Mouse (Mus musculus): ENCODE results near the gene Gstt4. TPM values are rescaled to one million over a fixed set of nuclear protein-coding genes. Genes with fewer than 3 reads are reported as not detected.

Gstt4 gene
- total and polyA plus RNA-seq, 3 experiments: not detected

DNA sequence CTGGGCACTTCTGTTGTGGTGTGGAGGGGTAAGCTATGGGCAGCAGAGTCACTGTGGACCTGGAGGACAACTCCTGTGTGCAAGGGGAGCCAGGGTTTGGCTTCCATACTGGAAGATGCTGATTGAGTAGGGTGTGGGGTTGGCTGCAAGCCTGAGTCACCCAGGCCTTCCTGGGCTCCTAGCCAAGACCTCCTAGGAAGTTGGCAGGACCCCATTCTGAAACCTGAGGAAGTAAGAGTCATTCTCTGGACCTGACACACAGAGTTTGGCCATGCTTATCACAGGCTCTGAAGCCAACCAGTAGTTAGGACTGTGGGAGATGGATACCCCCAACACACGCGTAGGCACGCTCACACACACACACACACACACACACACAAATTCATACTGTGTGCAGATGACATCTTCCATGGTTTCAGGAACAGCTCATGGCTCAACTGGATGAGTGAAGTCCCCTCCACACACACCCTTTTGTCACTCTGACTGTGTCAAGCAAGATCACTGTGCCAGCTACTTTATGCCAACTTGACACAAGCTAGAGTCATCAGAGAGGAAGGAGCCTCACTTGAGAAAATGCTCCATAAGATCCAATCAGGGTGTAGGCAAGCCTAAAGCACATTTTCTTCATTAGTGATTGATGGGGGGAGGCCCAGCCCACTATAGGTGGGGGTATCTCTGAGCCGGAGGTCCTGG lies 5.5 kb upstream of the Gstt4 start:
- Histone ChIP-seq H3K36me3 (ENCODE audit: control insufficient read depth in 1 of 2, insufficient read depth in 2 of 2, low read length in 2 of 2) (peaks cover 0 to 38% of the 10 kb centered on the region in 2 experiments; a peak in 2 of 4 replicates), H3K27me3 (ENCODE audit: control insufficient read depth in 1 of 2, insufficient read depth in 2 of 2, low read length in 2 of 2) (no peaks in the 10 kb centered on the region), H3K4me3 (ENCODE audit: control insufficient read depth in 1 of 2, insufficient read depth in 1 of 2, low read depth in 2 of 2, low read length in 2 of 2) (peak overlapping the region in 1 of 2 experiments; percentile 38; a peak in 1 of 4 replicates), H3K4me1 (ENCODE audit: control insufficient read depth in 1 of 2, insufficient read depth in 2 of 2, low read length in 2 of 2) (peaks cover 3 to 43% of the 10 kb centered on the region in 2 experiments), H3K9me3 (replicated peaks; ENCODE audit: insufficient read depth, low read length) (no peaks in the 10 kb centered on the region), H3K9ac (ENCODE audit: control insufficient read depth, low read depth, low read length, poor library complexity, severe bottlenecking) (peak overlapping the region; percentile 43), H3K27ac (ENCODE audit: control insufficient read depth, low read depth, low read length) (peak overlapping the region; percentile 59), H3K79me2 (ENCODE audit: control insufficient read depth, insufficient read depth, low read length, poor library complexity) (no peaks in the 10 kb centered on the region)
- DNase-seq (ENCODE audit: low read depth, low spot score): peak; percentile 90
- no peak for TF ChIP-seq CHD2 (IDR thresholded peaks at IDR 0.05; ENCODE audit: low read length)
- TF ChIP-seq USF2 (IDR thresholded peaks at IDR 0.05; ENCODE audit: borderline replicate concordance in 1 of 2, insufficient read depth in 1 of 2, low read depth in 1 of 2, low read length in 2 of 2): no peak
- no peak for TF ChIP-seq HCFC1 (IDR thresholded peaks at IDR 0.05; ENCODE audit: low read depth, low read length)
- peak; percentile 57; the same call in 1 of the 2 replicates for TF ChIP-seq JUND (IDR thresholded peaks at IDR 0.05; ENCODE audit: low read depth, low read length)
- no peak for TF ChIP-seq POLR2A (IDR thresholded peaks at IDR 0.05; ENCODE audit: control insufficient read depth in 1 of 2, insufficient read depth in 1 of 2, low read depth in 1 of 2, low read length in 2 of 2, poor library complexity in 1 of 2)
- TF ChIP-seq MEF2A (IDR thresholded peaks at IDR 0.05; ENCODE audit: extremely low read depth, insufficient replicate concordance, low read depth, low read length, poor library complexity, severe bottlenecking): no peak
- no peak for TF ChIP-seq ZMIZ1 (IDR thresholded peaks at IDR 0.05; ENCODE audit: low read depth, low read length)
- TF ChIP-seq TBP (IDR thresholded peaks at IDR 0.05; ENCODE audit: low read depth, low read length): no peak
- TF ChIP-seq TCF12 (IDR thresholded peaks at IDR 0.05; ENCODE audit: low read depth, low read length): peak; percentile 47; the same call in 1 of the 2 replicates
- TF ChIP-seq MAZ (IDR thresholded peaks at IDR 0.05; ENCODE audit: low read depth, low read length): no peak
- TF ChIP-seq EP300 (IDR thresholded peaks at IDR 0.05; ENCODE audit: low read depth in 1 of 2, low read length in 2 of 2): peak; percentile 64 to 89
- no peak for TF ChIP-seq GATA1 (IDR thresholded peaks at IDR 0.05; ENCODE audit: low read depth, low read length)
- TF ChIP-seq NRF1 (IDR thresholded peaks at IDR 0.05; ENCODE audit: insufficient read depth, low read depth, low read length, poor library complexity, severe bottlenecking): no peak
- peak; percentile 55 for TF ChIP-seq SIN3A (IDR thresholded peaks at IDR 0.05; ENCODE audit: low read length)
- no peak for TF ChIP-seq KAT2A (conservative IDR thresholded peaks at IDR 0.05; ENCODE audit: low read depth, low read length)
- no peak for TF ChIP-seq POLR2AphosphoS5 (IDR thresholded peaks at IDR 0.05; ENCODE audit: borderline replicate concordance, low read depth, low read length)
- TF ChIP-seq CTCF (IDR thresholded peaks at IDR 0.05 in 2 of 3, conservative IDR thresholded peaks at IDR 0.05 in 1 of 3; ENCODE audit: control insufficient read depth in 1 of 3, insufficient read depth in 1 of 3, low read depth in 2 of 3, low read length in 3 of 3, poor library complexity in 1 of 3, severe bottlenecking in 1 of 3): no peak
- no peak for TF ChIP-seq GABPA (IDR thresholded peaks at IDR 0.05; ENCODE audit: low read depth, low read length)
- no peak for TF ChIP-seq E2F4 (IDR thresholded peaks at IDR 0.05; ENCODE audit: borderline replicate concordance, low read depth, low read length)
- TF ChIP-seq ELF1 (IDR thresholded peaks at IDR 0.05; ENCODE audit: low read depth, low read length): peak; percentile 41; the same call in 1 of the 2 replicates
- TF ChIP-seq ZC3H11A (IDR thresholded peaks at IDR 0.05; ENCODE audit: low read depth, low read length): no peak
- TF ChIP-seq TAL1 (IDR thresholded peaks at IDR 0.05; ENCODE audit: low read length): no peak; the same call in none of the 2 replicates
- TF ChIP-seq BHLHE40 (IDR thresholded peaks at IDR 0.05; ENCODE audit: borderline replicate concordance, low read depth, low read length): no peak
- TF ChIP-seq MAFK (IDR thresholded peaks at IDR 0.05; ENCODE audit: borderline replicate concordance, low read depth, low read length): no peak
- no peak for TF ChIP-seq SMC3 (IDR thresholded peaks at IDR 0.05; ENCODE audit: low read depth, low read length)
- TF ChIP-seq RCOR1 (IDR thresholded peaks at IDR 0.05; ENCODE audit: low read depth, low read length): peak; percentile 64; the same call in 1 of the 2 replicates
- TF ChIP-seq ETS1 (IDR thresholded peaks at IDR 0.05; ENCODE audit: low read depth, low read length): peak; percentile 65
- 0 out of 2 replicates have a peak, but pooled peaks have one; percentile 42 for TF ChIP-seq MAX (IDR thresholded peaks at IDR 0.05; ENCODE audit: low read length)
- peak; percentile 62; the same call in 1 of the 2 replicates for TF ChIP-seq MXI1 (IDR thresholded peaks at IDR 0.05; ENCODE audit: low read depth, low read length)
- no peak for TF ChIP-seq UBTF (IDR thresholded peaks at IDR 0.05; ENCODE audit: borderline replicate concordance, insufficient read depth, low read depth, low read length)
- no peak for TF ChIP-seq USF1 (IDR thresholded peaks at IDR 0.05; ENCODE audit: low read depth, low read length)
- no peak for TF ChIP-seq ZKSCAN1 (IDR thresholded peaks at IDR 0.05; ENCODE audit: low read depth, low read length)
- TF ChIP-seq RAD21 (IDR thresholded peaks at IDR 0.05; ENCODE audit: low read depth, low read length): no peak
- TF ChIP-seq MYB (IDR thresholded peaks at IDR 0.05; ENCODE audit: low read depth, low read length): no peak
- no peak for TF ChIP-seq POLR2AphosphoS2 (IDR thresholded peaks at IDR 0.05; ENCODE audit: low read length)
- no peak for TF ChIP-seq CHD1 (IDR thresholded peaks at IDR 0.05; ENCODE audit: low read depth, low read length)
